Mouse (Mus musculus) myocyte (in vitro differentiated cells): Measurements from ENCODE around the gene Myh4.

Source experiments
- E2F4 ChIP-seq: IDR thresholded peaks from one replicate; pipeline ENCODE4 v1.6.1; 2011; ENCODE audit warnings: mild to moderate bottlenecking, control low read depth, moderate library complexity; ENCODE audit not compliant: insufficient read depth
- MAX ChIP-seq: IDR thresholded peaks from one replicate; pipeline ENCODE4 v1.6.1; 2011; ENCODE audit warnings: low read depth, mild to moderate bottlenecking, control low read depth
- POLR2A ChIP-seq: IDR thresholded peaks from one replicate; pipeline ENCODE4 v1.6.1; 2011; ENCODE audit warnings: low read depth, mild to moderate bottlenecking, control low read depth, moderate library complexity; ENCODE audit not compliant: insufficient read length
- POLR2AphosphoS2 ChIP-seq: IDR thresholded peaks from one replicate; pipeline ENCODE4 v1.6.1; 2011; ENCODE audit warnings: low read depth, control low read depth; ENCODE audit not compliant: insufficient read length
- REST ChIP-seq: IDR thresholded peaks from one replicate; pipeline ENCODE4 v1.6.1; 2011; ENCODE audit warnings: mild to moderate bottlenecking, control low read depth, moderate library complexity; ENCODE audit not compliant: insufficient read depth, insufficient read length

DNA sequence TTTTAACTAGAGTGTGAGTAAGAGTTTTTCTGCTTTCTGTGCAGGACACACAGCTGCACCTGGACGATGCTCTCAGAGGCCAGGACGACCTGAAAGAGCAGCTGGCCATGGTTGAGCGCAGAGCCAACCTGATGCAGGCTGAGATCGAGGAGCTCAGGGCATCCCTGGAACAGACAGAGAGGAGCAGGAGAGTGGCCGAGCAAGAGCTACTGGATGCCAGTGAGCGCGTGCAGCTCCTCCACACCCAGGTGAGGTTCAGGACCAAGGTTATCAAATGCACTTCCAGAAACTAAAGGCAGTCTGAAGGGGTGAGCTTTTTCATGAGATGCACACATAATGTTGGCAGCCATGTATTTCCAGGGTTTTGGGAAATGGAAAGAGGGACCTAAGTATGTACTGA, 19.2 kb downstream of the Myh4 start:
- TF ChIP-seq POLR2A (no peak), E2F4 (no peak), POLR2AphosphoS2 (no peak), MAX (no peak), REST (no peak)
